Mouse (Mus musculus) embryonic facial prominence, embryonic 14.5 days (tissue): ENCODE results near the gene Zfp710. TPM values are rescaled to one million over a fixed set of nuclear protein-coding genes. Genes with fewer than 3 reads are reported as not detected.

Experiments used
- ATAC-seq: fragments of 200-750 bp; cut with Nextera tagmentation; 2 replicates; pipeline ENCODE4 v1.8.0; 2017; ENCODE audit warnings: low read depth, moderate number of reproducible peaks, moderate TSS enrichment
- DNase-seq: peaks from one replicate; pipeline ENCODE4 v3.0.0-alpha.2; 2015; ENCODE audit warnings: low spot score
- H3K27ac ChIP-seq: fragments of 300-500 bp; sonication (generic); replicated peaks from 2 replicates; pipeline ENCODE4 v1.5.1; 2014; ENCODE audit warnings: low read depth, mild to moderate bottlenecking, low read length, moderate library complexity
- H3K27me3 ChIP-seq: fragments of 300-500 bp; sonication (generic); replicated peaks from 2 replicates; pipeline ENCODE4 v1.6.1; 2014; ENCODE audit warnings: low read length; ENCODE audit not compliant: control insufficient read depth, insufficient read depth
- H3K36me3 ChIP-seq: fragments of 300-500 bp; sonication (generic); 2 replicates; pipeline ENCODE4 v1.6.1; 2014; ENCODE audit warnings: low read length, mixed read lengths; ENCODE audit not compliant: control insufficient read depth, insufficient read depth
- H3K4me1 ChIP-seq: fragments of 300-500 bp; sonication (generic); 2 replicates; pipeline ENCODE4 v1.6.1; 2014; ENCODE audit warnings: antibody characterized with exemption, low read length; ENCODE audit not compliant: control insufficient read depth, insufficient read depth
- H3K4me2 ChIP-seq: fragments of 300-500 bp; sonication (generic); 2 replicates; pipeline ENCODE4 v1.6.1; 2014; ENCODE audit warnings: low read depth, mild to moderate bottlenecking, low read length, moderate library complexity, mixed read lengths
- H3K4me3 ChIP-seq: fragments of 300-500 bp; sonication (generic); 2 replicates; pipeline ENCODE4 v1.5.1; 2014; ENCODE audit warnings: low read depth, mild to moderate bottlenecking, low read length
- H3K9ac ChIP-seq: fragments of 300-500 bp; sonication (generic); 2 replicates; pipeline ENCODE4 v1.6.1; 2014; ENCODE audit warnings: low read depth, mild to moderate bottlenecking, low read length, moderate library complexity, mixed read lengths
- H3K9me3 ChIP-seq: fragments of 300-500 bp; sonication (generic); 2 replicates; pipeline ENCODE4 v1.6.1; 2016; ENCODE audit warnings: low read length; ENCODE audit not compliant: control insufficient read depth
- WGBS: fragments of 180-500 bp; shearing (Covaris S2); extraction: QIAGEN DNeasy Blood & Tissue Kit; methylation state at CpG from one replicate; pipeline ENCODE4 v1.1.7; 2014; 5-methylcytosine and 5-hydroxymethylcytosine counted together
- polyA plus RNA-seq: library from polyadenylated mRNA; unstranded; fragments of >200 nt; fragmentation: Nextera tagmentation; extraction: Ambion mirVana; gene quantifications from 2 replicates; pipeline ENCODE4 v1.2.1, GENCODE M21; 2014

Gene Zfp710
- polyA plus RNA-seq, 1 experiment from 2014 or later, result 14.3 TPM

DNA sequence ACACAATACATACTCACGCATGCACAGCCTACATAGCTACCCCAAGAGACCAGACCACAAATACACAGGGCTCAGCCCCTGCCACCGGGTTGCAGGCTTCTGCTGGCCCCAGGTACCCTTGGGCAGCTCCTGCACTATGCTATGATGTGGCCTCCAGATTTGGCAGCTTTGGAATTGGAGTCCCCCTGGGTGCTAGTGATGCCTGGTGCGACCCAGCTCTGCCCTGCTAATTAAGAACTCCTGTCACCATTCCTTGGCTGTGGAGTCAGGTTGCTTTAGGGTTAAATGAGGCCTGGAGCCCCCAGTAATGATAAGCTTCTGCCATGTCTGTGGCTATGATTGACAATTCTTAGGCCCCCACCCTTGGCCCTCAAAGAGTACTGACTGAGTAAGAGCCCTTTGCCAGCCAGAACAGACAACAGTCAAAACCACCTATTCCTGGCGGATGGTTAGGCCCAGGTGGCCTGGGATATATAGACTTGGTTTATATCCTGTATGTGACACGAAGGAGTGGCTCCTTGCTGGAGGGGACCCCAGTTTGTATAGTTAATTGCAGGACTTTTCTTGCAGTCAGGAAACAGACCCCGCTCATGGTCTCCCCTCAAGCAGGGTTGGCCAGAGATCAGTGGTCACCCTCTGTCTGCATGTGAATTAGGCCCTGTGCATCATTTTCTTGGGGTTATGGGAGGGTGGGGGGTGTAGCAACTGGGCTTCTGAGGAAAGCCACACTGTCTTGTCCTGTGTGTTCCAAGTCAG, 52.5 kb downstream of the Zfp710 start:
- peaks cover 39% of the 10 kb centered on the region for H3K4me1 ChIP-seq

GRCm38 (mm10) chr7:80077801-80078200, 53.2 kb downstream of the Zfp710 start:
- WGBS, result 59% methylated on average over 9 of the region's 9 CpGs
- no peak for ATAC-seq
- no peak overlapping the region for H3K4me2 ChIP-seq
- peak; percentile 46 for DNase-seq
- peaks cover 21% of the 10 kb centered on the region for H3K36me3 ChIP-seq
- no peaks in the 10 kb centered on the region for H3K9me3 ChIP-seq
- no peak overlapping the region for H3K4me3 ChIP-seq
- peaks cover 39% of the 10 kb centered on the region for H3K4me1 ChIP-seq
- H3K9ac ChIP-seq, result no peak overlapping the region
- H3K27ac ChIP-seq, result no peak overlapping the region
- H3K27me3 ChIP-seq, result no peaks in the 10 kb centered on the region

More for the DNA sequence above, 52.5 kb downstream of the Zfp710 start:
- no peak overlapping the region for H3K4me3 ChIP-seq
- H3K4me2 ChIP-seq, result no peak overlapping the region
- H3K27ac ChIP-seq, result no peak overlapping the region
- H3K27me3 ChIP-seq, result no peaks in the 10 kb centered on the region
- H3K36me3 ChIP-seq, result peaks cover 14% of the 10 kb centered on the region
- H3K9me3 ChIP-seq, result no peaks in the 10 kb centered on the region
- DNase-seq (no peak), ATAC-seq (no peak)
- WGBS, result 63% methylated on average over 6 of the region's 6 CpGs
- H3K9ac ChIP-seq, result no peak overlapping the region

- ATAC-seq (peak; percentile 48; the same call in 1 of the 2 replicates), DNase-seq (peak; percentile 86)
- Histone ChIP-seq H3K4me3 (no peak overlapping the region), H3K4me2 (peak overlapping the region; percentile 11; the same call in 1 of the 2 replicates), H3K9ac (0 out of 2 replicates have a peak overlapping the region, but pooled peaks have one; percentile 19), H3K36me3 (peaks cover 31% of the 10 kb centered on the region), H3K9me3 (no peaks in the 10 kb centered on the region), H3K27ac (peak overlapping the region; percentile 77), H3K27me3 (no peaks in the 10 kb centered on the region), H3K4me1 (peaks cover 39% of the 10 kb centered on the region)
- 26% methylated on average over 14 of the region's 14 CpGs for whole genome bisulfite sequencing
Measured at GRCm38 (mm10) chr7:80078792-80079301, 54.2 kb downstream of the Zfp710 start.

- peaks cover 52% of the 10 kb centered on the region for H3K36me3 ChIP-seq
- H3K27me3 ChIP-seq, result no peaks in the 10 kb centered on the region
- no peak overlapping the region for H3K9ac ChIP-seq
- DNase-seq (no peak), ATAC-seq (no peak)
- no peak overlapping the region for H3K27ac ChIP-seq
- WGBS, result 92% methylated on average over 40 of the region's 42 CpGs
- H3K9me3 ChIP-seq, result no peaks in the 10 kb centered on the region
- H3K4me2 ChIP-seq, result no peak overlapping the region
- H3K4me3 ChIP-seq, result no peak overlapping the region
- H3K4me1 ChIP-seq, result peaks cover 20% of the 10 kb centered on the region
Measured at GRCm38 (mm10) chr7:80081586-80082554, 57.3 kb downstream of the Zfp710 start.

DNA sequence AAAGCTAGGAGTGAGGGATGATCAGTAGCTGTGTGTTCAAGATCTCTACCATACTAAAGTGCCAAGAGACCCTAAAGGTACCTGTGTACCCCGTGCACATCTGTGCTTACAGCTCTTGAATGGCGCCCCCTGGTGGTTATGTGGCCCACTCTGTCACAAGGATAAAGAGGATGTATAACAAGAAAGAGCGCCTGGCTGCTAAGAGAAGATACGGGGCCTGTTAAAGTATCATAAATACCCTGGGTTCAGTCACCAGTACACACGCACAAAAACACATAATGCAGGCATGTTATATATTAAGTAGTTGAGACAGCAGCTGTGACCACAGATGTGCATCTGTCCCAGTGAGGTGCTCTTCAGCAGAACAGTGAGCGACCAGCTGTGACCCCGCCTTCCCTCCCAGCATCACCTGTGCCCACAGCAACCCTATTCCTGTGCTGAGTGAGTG, 59.9 kb downstream of the Zfp710 start:
- H3K4me2 ChIP-seq, result no peak overlapping the region

DNA sequence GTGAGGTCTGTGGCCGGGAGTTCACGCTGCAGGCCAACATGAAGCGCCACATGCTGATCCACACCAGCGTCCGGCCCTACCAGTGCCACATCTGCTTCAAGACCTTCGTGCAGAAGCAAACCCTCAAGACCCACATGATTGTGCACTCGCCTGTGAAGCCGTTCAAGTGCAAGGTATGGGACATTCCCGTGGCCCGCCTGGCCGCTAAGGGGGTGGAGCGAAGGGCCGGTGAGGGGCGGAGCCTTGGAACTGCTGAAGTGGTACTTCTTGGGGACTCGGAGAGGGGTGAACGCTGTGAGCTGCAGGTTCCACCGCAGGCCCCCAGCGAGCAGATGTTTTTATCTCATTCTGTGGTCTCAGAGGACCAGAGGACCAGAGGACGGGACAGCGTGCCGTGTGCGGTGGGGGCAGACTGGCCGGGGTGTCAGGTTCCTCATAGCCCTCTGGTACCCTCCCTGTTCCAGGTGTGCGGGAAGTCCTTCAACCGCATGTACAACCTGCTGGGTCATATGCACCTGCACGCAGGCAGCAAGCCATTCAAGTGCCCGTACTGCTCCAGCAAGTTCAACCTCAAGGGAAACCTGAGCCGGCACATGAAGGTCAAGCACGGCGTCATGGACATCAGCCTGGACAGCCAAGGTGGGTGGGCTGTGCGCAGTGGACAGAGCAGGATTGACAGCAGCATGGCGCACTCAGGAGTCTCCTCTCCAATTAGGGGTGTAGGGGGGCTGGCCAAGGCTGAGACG, 61.5 kb downstream of the Zfp710 start:
- ATAC-seq (peak; percentile 9; the same call in 1 of the 2 replicates), DNase-seq (no peak)
- Histone ChIP-seq H3K4me1 (no peaks in the 10 kb centered on the region), H3K27ac (no peak overlapping the region), H3K4me3 (no peak overlapping the region), H3K36me3 (peaks cover 91% of the 10 kb centered on the region), H3K9me3 (no peaks in the 10 kb centered on the region), H3K9ac (no peak overlapping the region), H3K27me3 (no peaks in the 10 kb centered on the region), H3K4me2 (no peak overlapping the region)
- WGBS, result 79% methylated on average over 33 of the region's 33 CpGs

More for the DNA sequence above, 59.9 kb downstream of the Zfp710 start:
- DNase-seq (peak; percentile 78), ATAC-seq (peak; percentile 42; the same call in 1 of the 2 replicates)
- Histone ChIP-seq H3K27ac (no peak overlapping the region), H3K4me1 (no peaks in the 10 kb centered on the region), H3K9me3 (no peaks in the 10 kb centered on the region), H3K4me3 (no peak overlapping the region), H3K9ac (no peak overlapping the region), H3K27me3 (no peaks in the 10 kb centered on the region), H3K36me3 (peaks cover 79% of the 10 kb centered on the region)
- 49% methylated on average over 7 of the region's 7 CpGs for WGBS

DNA sequence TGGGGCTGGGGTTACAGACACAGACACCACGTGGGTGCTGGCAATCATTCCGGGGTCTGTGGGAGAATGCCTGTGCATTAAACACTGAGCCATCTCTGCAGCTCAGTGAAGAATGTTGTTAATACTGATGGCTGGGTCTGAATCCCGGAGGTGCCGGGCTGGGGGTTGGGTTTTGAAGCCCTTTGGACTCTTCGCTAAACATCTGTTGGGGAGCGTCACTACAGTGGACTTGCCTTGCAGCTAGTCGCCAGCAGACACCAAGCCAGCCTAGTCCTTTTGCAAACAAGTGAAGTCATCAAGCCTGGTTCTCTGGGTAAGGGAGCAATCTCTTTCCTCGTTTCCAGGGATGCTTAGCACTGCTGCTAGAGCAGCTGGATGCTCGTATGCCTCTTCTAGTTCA, 63.6 kb downstream of the Zfp710 start:
- 72% methylated on average over 9 of the region's 9 CpGs for WGBS

More for the DNA sequence above, 63.6 kb downstream of the Zfp710 start:
- DNase-seq, result no peak
- no peak for ATAC-seq
- Histone ChIP-seq H3K9ac (no peak overlapping the region), H3K27ac (no peak overlapping the region), H3K4me1 (peaks cover 3% of the 10 kb centered on the region; the same call in 1 of the 2 replicates), H3K9me3 (no peaks in the 10 kb centered on the region), H3K4me2 (no peak overlapping the region), H3K36me3 (peaks cover 88% of the 10 kb centered on the region), H3K4me3 (no peak overlapping the region), H3K27me3 (no peaks in the 10 kb centered on the region)
